Mouse (Mus musculus): Measurements from ENCODE around the gene C1s1. TPM values are rescaled to one million over a fixed set of nuclear protein-coding genes. Genes with fewer than 3 reads are reported as not detected.

C1s1 gene
- polyA plus RNA-seq (2015; fragmentation: Nextera tagmentation; extraction: Ambion mirVana) = 12.0 and 16.3 TPM in 2 replicates

GRCm38 (mm10) chr6:124542284-124542683, at the start of gene C1s1:
Gene C1s1 (minus strand): TSS chr6:124542359.

GRCm38 (mm10) chr6:124570026-124570425, 27.9 kb upstream of the C1s1 start, which contains the start of gene C1rb:
Gene C1rb (plus strand): TSS chr6:124570294.

GRCm38 (mm10) chr6:124512355-124512836, 29.8 kb downstream of the C1s1 start, which contains the start of gene C1ra:
Gene C1ra (plus strand): TSS chr6:124512405.

DNA sequence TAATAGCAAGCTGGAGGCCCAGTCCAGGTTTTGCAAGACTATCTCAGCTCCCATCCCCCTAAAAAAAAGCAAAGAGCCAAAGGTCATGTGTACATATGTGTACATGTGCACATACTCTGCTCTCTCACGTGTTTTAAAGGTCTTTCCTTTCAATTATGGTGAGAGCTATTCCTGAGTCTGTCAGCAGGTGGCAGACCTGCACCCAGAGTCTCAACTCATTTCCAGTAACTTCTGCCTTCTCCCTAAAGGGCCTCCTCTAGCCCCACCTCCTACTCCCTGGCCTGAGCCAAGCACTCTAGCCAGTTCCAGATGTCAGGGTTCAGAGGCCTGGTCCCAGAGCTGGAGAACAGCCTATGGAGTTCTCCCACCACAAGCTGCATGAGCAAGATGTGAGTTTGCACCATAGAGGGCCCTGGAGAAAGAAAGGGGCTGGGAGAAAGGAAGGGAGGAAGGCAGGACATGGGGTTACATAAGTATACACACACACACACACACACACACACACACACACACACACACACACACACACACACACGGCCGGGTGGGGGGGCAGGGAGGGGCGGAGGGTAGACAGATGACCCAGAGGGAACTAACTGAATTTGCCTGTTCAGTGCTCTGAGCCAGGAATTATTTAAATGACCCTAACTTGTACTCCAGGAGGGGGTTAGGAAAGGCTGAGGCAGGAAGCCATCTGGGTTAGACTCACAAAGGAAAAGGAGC, 49.2 kb downstream of the C1s1 start, which contains the start of gene C1rl:
C1rl (plus strand) TSS at position 272 of the 720 bp plus-strand sequence.

Other genes with a start within 250 kb of the C1s1 start
- 1.5 and 2.6 TPM in 2 replicates for gene Cd163, start 237.7 kb downstream of the C1s1 start, polyA plus RNA-seq (2015; fragmentation: Nextera tagmentation; extraction: Ambion mirVana)
- gene Pex5, start 127.3 kb downstream of the C1s1 start, polyA plus RNA-seq (2015; fragmentation: Nextera tagmentation; extraction: Ambion mirVana) = 21.6 and 26.3 TPM in 2 replicates
- gene Clstn3, start 77.6 kb downstream of the C1s1 start, polyA plus RNA-seq (2015; fragmentation: Nextera tagmentation; extraction: Ambion mirVana) = 4.2 and 4.4 TPM in 2 replicates
- gene C1rl, start 49.2 kb downstream of the C1s1 start, polyA plus RNA-seq (2015; fragmentation: Nextera tagmentation; extraction: Ambion mirVana) = 3.5 and 4.1 TPM in 2 replicates
- 11.5 and 15.6 TPM in 2 replicates for gene C1ra, start 30.0 kb downstream of the C1s1 start, polyA plus RNA-seq (2015; fragmentation: Nextera tagmentation; extraction: Ambion mirVana)
- gene C1rb, start 27.9 kb upstream of the C1s1 start, polyA plus RNA-seq (2015; fragmentation: Nextera tagmentation; extraction: Ambion mirVana) = not detected in 2 replicates
- 0.05 TPM in 1 of 2 replicates, not detected in the other for gene C1s2, start 93.7 kb upstream of the C1s1 start, polyA plus RNA-seq (2015; fragmentation: Nextera tagmentation; extraction: Ambion mirVana)
- 47.7 and 54.4 TPM in 2 replicates for gene Lpcat3, start 120.7 kb upstream of the C1s1 start, polyA plus RNA-seq (2015; fragmentation: Nextera tagmentation; extraction: Ambion mirVana)
- 167 and 173 TPM in 2 replicates for gene Emg1, start 169.8 kb upstream of the C1s1 start, polyA plus RNA-seq (2015; fragmentation: Nextera tagmentation; extraction: Ambion mirVana)
- gene Phb2, start 170.0 kb upstream of the C1s1 start, polyA plus RNA-seq (2015; fragmentation: Nextera tagmentation; extraction: Ambion mirVana) = 266 and 287 TPM in 2 replicates
- 71.3 and 92.3 TPM in 2 replicates for gene Ptpn6, start 196.4 kb upstream of the C1s1 start, polyA plus RNA-seq (2015; fragmentation: Nextera tagmentation; extraction: Ambion mirVana)
- gene Grcc10, start 199.0 kb upstream of the C1s1 start, polyA plus RNA-seq (2015; fragmentation: Nextera tagmentation; extraction: Ambion mirVana) = 145 and 183 TPM in 2 replicates
- not detected in 2 replicates for gene Gm45234, start 213.7 kb upstream of the C1s1 start, polyA plus RNA-seq (2015; fragmentation: Nextera tagmentation; extraction: Ambion mirVana)
- gene Atn1, start 214.2 kb upstream of the C1s1 start, polyA plus RNA-seq (2015; fragmentation: Nextera tagmentation; extraction: Ambion mirVana) = 3.3 and 5.1 TPM in 2 replicates
- gene Eno2, start 227.3 kb upstream of the C1s1 start, polyA plus RNA-seq (2015; fragmentation: Nextera tagmentation; extraction: Ambion mirVana) = 1.1 and 1.7 TPM in 2 replicates
- not detected in 2 replicates for gene Lrrc23, start 237.4 kb upstream of the C1s1 start, polyA plus RNA-seq (2015; fragmentation: Nextera tagmentation; extraction: Ambion mirVana)